Mouse (Mus musculus) hindbrain, embryonic 16.5 days (tissue): Measurements from ENCODE around the gene Ptprd. TPM values are rescaled to one million over a fixed set of nuclear protein-coding genes. Genes with fewer than 3 reads are reported as not detected.

Experiments
- ATAC-seq: fragments of 200-750 bp; cut with Nextera tagmentation; 2 replicates; pipeline ENCODE4 v1.8.0; 2017; ENCODE audit warnings: moderate TSS enrichment, moderate library complexity
- H3K27ac ChIP-seq: fragments of 300-500 bp; sonication (generic); 2 replicates; pipeline ENCODE4 v1.5.1; 2014; ENCODE audit warnings: low read depth, mild to moderate bottlenecking, control low read depth, low read length, moderate library complexity
- H3K27me3 ChIP-seq: fragments of 300-500 bp; sonication (generic); replicated peaks from 2 replicates; pipeline ENCODE4 v1.6.1; 2014; ENCODE audit warnings: low read length; ENCODE audit not compliant: control insufficient read depth, insufficient read depth
- H3K36me3 ChIP-seq: fragments of 300-500 bp; sonication (generic); 2 replicates; pipeline ENCODE4 v1.6.1; 2014; ENCODE audit warnings: mild to moderate bottlenecking, low read length, moderate library complexity, mixed read lengths; ENCODE audit not compliant: control insufficient read depth, insufficient read depth
- H3K4me1 ChIP-seq: fragments of 300-500 bp; sonication (generic); 2 replicates; pipeline ENCODE4 v1.6.1; 2014; ENCODE audit warnings: low read depth, low read length; ENCODE audit not compliant: control insufficient read depth, insufficient read depth
- H3K4me2 ChIP-seq: fragments of 300-500 bp; sonication (generic); 2 replicates; pipeline ENCODE4 v1.6.1; 2014; ENCODE audit warnings: mild to moderate bottlenecking, low read length, control low read depth, moderate library complexity
- H3K4me3 ChIP-seq: fragments of 300-500 bp; sonication (generic); 2 replicates; pipeline ENCODE4 v1.5.1; 2014; ENCODE audit warnings: mild to moderate bottlenecking, low read length, control low read depth, moderate library complexity
- H3K9ac ChIP-seq: fragments of 300-500 bp; sonication (generic); 2 replicates; pipeline ENCODE4 v1.6.1; 2014; ENCODE audit warnings: low read depth, mild to moderate bottlenecking, control low read depth, low read length, moderate library complexity
- H3K9me3 ChIP-seq: fragments of 300-500 bp; sonication (generic); 2 replicates; pipeline ENCODE4 v1.6.1; 2014; ENCODE audit warnings: mild to moderate bottlenecking, low read length, moderate library complexity; ENCODE audit not compliant: control insufficient read depth
- WGBS: fragments of 180-500 bp; shearing (Covaris S2); extraction: QIAGEN DNeasy Blood & Tissue Kit; methylation state at CpG from one replicate; pipeline ENCODE4 v1.1.7; 2014; 5-methylcytosine and 5-hydroxymethylcytosine counted together
- polyA plus RNA-seq: library from polyadenylated mRNA; unstranded; fragments of >200 nt; fragmentation: Nextera tagmentation; extraction: Ambion mirVana; gene quantifications from 2 replicates; pipeline ENCODE4 v1.2.1, GENCODE M21; 2015

Gene Ptprd
- polyA plus RNA-seq, 1 experiment from 2014 or later = 71.6 TPM

GRCm38 (mm10) chr4:76422113-76422512 is 1789.6 kb downstream of the Ptprd start:
- no peak overlapping the region for H3K27ac ChIP-seq
- H3K9me3 ChIP-seq = no peaks in the 10 kb centered on the region
- WGBS = 95% methylated on average over 4 of the region's 4 CpGs
- no peak overlapping the region for H3K4me2 ChIP-seq
- no peaks in the 10 kb centered on the region for H3K27me3 ChIP-seq
- no peaks in the 10 kb centered on the region for H3K4me1 ChIP-seq
- H3K4me3 ChIP-seq = no peak overlapping the region
- no peak for ATAC-seq
- no peak overlapping the region for H3K9ac ChIP-seq
- H3K36me3 ChIP-seq = no peaks in the 10 kb centered on the region

- no peak overlapping the region for H3K9ac ChIP-seq
- peaks cover 2% of the 10 kb centered on the region; the same call in 1 of the 2 replicates for H3K4me1 ChIP-seq
- WGBS = 65% methylated on average over 2 of the region's 2 CpGs
- H3K27ac ChIP-seq = no peak overlapping the region
- no peak for ATAC-seq
- no peaks in the 10 kb centered on the region for H3K9me3 ChIP-seq
- H3K27me3 ChIP-seq = no peaks in the 10 kb centered on the region
- no peak overlapping the region for H3K4me3 ChIP-seq
- no peaks in the 10 kb centered on the region for H3K36me3 ChIP-seq
- H3K4me2 ChIP-seq = no peak overlapping the region
Observed at GRCm38 (mm10) chr4:76419641-76420040, 1792.1 kb downstream of the Ptprd start.

GRCm38 (mm10) chr4:76417676-76418075 is 1794.1 kb downstream of the Ptprd start:
- Histone ChIP-seq H3K4me3 (no peak overlapping the region), H3K27me3 (no peaks in the 10 kb centered on the region), H3K36me3 (no peaks in the 10 kb centered on the region), H3K9me3 (no peaks in the 10 kb centered on the region), H3K27ac (no peak overlapping the region), H3K9ac (no peak overlapping the region), H3K4me1 (peaks cover 2% of the 10 kb centered on the region; the same call in 1 of the 2 replicates), H3K4me2 (no peak overlapping the region)
- no peak for ATAC-seq
- 93% methylated on average over 5 of the region's 5 CpGs for WGBS

- no peak overlapping the region for H3K9ac ChIP-seq
- no peaks in the 10 kb centered on the region for H3K27me3 ChIP-seq
- no peaks in the 10 kb centered on the region for H3K36me3 ChIP-seq
- H3K9me3 ChIP-seq = no peaks in the 10 kb centered on the region
- H3K4me3 ChIP-seq = no peak overlapping the region
- H3K4me1 ChIP-seq = peaks cover 2% of the 10 kb centered on the region; the same call in 1 of the 2 replicates
- H3K4me2 ChIP-seq = no peak overlapping the region
- 79% methylated on average over 5 of the region's 5 CpGs for WGBS
- ATAC-seq = no peak
- no peak overlapping the region for H3K27ac ChIP-seq
Observed at GRCm38 (mm10) chr4:76415624-76416023, 1796.1 kb downstream of the Ptprd start.

- Histone ChIP-seq H3K27ac (no peak overlapping the region), H3K9me3 (no peaks in the 10 kb centered on the region), H3K4me3 (no peak overlapping the region), H3K36me3 (no peaks in the 10 kb centered on the region), H3K27me3 (no peaks in the 10 kb centered on the region), H3K4me1 (peaks cover 2% of the 10 kb centered on the region; the same call in 1 of the 2 replicates), H3K4me2 (no peak overlapping the region), H3K9ac (no peak overlapping the region)
- WGBS = 76% methylated on average over 4 of the region's 4 CpGs
- no peak for ATAC-seq
Observed at GRCm38 (mm10) chr4:76414591-76414990, 1797.2 kb downstream of the Ptprd start.

GRCm38 (mm10) chr4:76410053-76410452 is 1801.7 kb downstream of the Ptprd start:
- Histone ChIP-seq H3K4me2 (no peak overlapping the region), H3K9ac (no peak overlapping the region), H3K4me3 (no peak overlapping the region), H3K27ac (no peak overlapping the region), H3K36me3 (no peaks in the 10 kb centered on the region), H3K9me3 (no peaks in the 10 kb centered on the region), H3K4me1 (peaks cover 8% of the 10 kb centered on the region), H3K27me3 (no peaks in the 10 kb centered on the region)
- 19% methylated on average over 2 of the region's 2 CpGs for WGBS
- no peak for ATAC-seq

- Histone ChIP-seq H3K4me1 (peaks cover 6% of the 10 kb centered on the region; the same call in 1 of the 2 replicates), H3K9me3 (no peaks in the 10 kb centered on the region), H3K9ac (no peak overlapping the region), H3K27me3 (no peaks in the 10 kb centered on the region), H3K36me3 (no peaks in the 10 kb centered on the region), H3K27ac (no peak overlapping the region), H3K4me3 (no peak overlapping the region), H3K4me2 (no peak overlapping the region)
- no peak for ATAC-seq
- WGBS = 49% methylated on average over 3 of the region's 3 CpGs
Observed at GRCm38 (mm10) chr4:76409159-76409558, 1802.6 kb downstream of the Ptprd start.

- H3K4me1 ChIP-seq = peaks cover 6% of the 10 kb centered on the region; the same call in 1 of the 2 replicates
- 21% methylated on average over 5 of the region's 5 CpGs for WGBS
- H3K9me3 ChIP-seq = no peaks in the 10 kb centered on the region
- H3K27ac ChIP-seq = no peak overlapping the region
- no peak overlapping the region for H3K4me2 ChIP-seq
- H3K9ac ChIP-seq = no peak overlapping the region
- no peaks in the 10 kb centered on the region for H3K27me3 ChIP-seq
- no peak overlapping the region for H3K4me3 ChIP-seq
- H3K36me3 ChIP-seq = no peaks in the 10 kb centered on the region
- peak; percentile 58 for ATAC-seq
Observed at GRCm38 (mm10) chr4:76405862-76406454, 1805.8 kb downstream of the Ptprd start.

GRCm38 (mm10) chr4:76403219-76403618 is 1808.5 kb downstream of the Ptprd start:
- no peak overlapping the region for H3K4me2 ChIP-seq
- peaks cover 6% of the 10 kb centered on the region; the same call in 1 of the 2 replicates for H3K4me1 ChIP-seq
- H3K27ac ChIP-seq = no peak overlapping the region
- H3K9ac ChIP-seq = no peak overlapping the region
- no peaks in the 10 kb centered on the region for H3K9me3 ChIP-seq
- 90% methylated on average over 5 of the region's 5 CpGs for WGBS
- no peaks in the 10 kb centered on the region for H3K27me3 ChIP-seq
- no peaks in the 10 kb centered on the region for H3K36me3 ChIP-seq
- ATAC-seq = no peak
- H3K4me3 ChIP-seq = no peak overlapping the region
